Mouse (Mus musculus): ENCODE data around the gene Usp19. TPM values are rescaled to one million over a fixed set of nuclear protein-coding genes. Genes with fewer than 3 reads are reported as not detected.

Gene Usp19
- polyA plus RNA-seq, 1 experiment from 2014 or later, result 116 TPM

DNA sequence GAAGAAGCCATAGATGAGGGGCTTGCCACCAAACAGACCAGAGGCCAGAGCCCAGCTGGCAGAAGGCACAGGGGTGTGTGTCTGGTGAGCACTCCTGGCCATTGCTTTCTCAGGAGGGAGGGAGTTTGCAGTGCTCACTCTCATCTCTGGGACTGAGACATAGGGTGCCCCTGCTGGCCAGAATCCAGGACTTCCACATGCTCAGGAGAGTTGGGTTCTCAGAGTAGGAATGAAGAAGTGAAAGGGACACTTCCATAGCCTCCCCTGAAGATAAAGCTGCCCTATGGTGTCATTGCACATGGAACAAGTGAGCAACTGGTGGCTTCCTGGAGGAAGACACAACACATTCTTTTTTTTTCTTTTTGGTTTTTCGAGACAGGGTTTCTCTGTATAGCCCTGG, 15.9 kb upstream of the Usp19 start:
- H3K9ac ChIP-seq (replicated peaks), result no peak overlapping the region
- no peak for ATAC-seq (ENCODE audit: low FRiP score, low read depth)
- no peaks in the 10 kb centered on the region for H3K9me3 ChIP-seq
- no peak overlapping the region for H3K4me2 ChIP-seq (replicated peaks)
- no peak overlapping the region for H3K27ac ChIP-seq (replicated peaks)
- H3K27me3 ChIP-seq, result no peaks in the 10 kb centered on the region
- 69% methylated on average over 1 of the region's 1 CpGs for WGBS
- peaks cover 11% of the 10 kb centered on the region for H3K4me1 ChIP-seq
- H3K36me3 ChIP-seq, result no peaks in the 10 kb centered on the region
- no peak overlapping the region for H3K4me3 ChIP-seq

DNA sequence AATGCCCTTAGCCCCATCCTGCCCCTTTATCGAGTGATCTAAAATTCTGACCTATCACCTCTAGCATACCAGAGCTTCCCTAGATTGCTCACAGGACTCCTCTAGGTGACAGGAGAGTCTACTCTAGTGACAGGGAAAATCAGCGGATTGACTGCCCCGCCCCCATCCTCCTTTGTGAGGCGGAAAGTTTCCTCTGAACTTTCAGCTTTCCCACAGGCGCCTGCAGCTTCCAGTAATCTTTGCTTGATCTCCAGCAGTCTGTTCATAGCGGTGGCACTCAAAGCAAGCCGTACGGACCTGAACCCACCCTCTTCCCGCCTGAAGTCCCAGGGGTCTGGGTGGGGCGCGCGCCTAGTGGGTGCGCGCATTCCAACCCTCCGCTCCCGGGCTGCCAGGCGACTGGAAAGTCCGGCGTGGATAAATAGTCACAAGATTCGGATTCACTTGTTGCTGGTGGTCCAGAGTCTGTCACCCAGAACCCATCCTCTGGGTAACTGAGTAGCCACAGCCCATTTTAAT, 11.7 kb upstream of the Usp19 start:
- Histone ChIP-seq H3K27me3 (no peaks in the 10 kb centered on the region), H3K4me3 (peak overlapping the region; percentile 48), H3K4me2 (replicated peaks) (peak overlapping the region; percentile 68), H3K27ac (replicated peaks) (peak overlapping the region; percentile 75), H3K9me3 (no peaks in the 10 kb centered on the region), H3K4me1 (peaks cover 24% of the 10 kb centered on the region), H3K36me3 (peaks cover 11% of the 10 kb centered on the region), H3K9ac (replicated peaks) (0 out of 2 replicates have a peak overlapping the region, but pooled peaks have one; percentile 44)
- WGBS, result under 1% methylated on average over 20 of the region's 20 CpGs
- ATAC-seq (ENCODE audit: low FRiP score, low read depth), result peak; percentile 64

DNA sequence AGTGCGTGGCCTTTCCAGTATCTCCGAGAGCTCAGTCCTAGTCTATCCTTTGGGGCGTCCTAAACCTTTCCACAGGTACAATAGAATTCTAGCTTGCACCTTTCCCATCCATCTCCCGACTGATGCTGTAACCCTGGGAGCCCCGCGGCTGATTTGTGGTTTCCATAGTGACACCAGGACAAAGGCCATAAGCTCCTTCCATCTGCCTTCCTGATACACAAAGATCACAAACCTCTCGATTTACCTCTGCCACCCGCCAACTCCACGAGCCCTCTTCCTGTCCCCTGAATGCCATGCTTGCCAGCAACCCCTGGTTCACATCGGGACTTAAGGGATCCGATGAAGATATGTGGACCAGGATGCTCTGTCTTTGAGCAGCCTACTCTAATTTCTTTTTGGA, 11.2 kb upstream of the Usp19 start:
- H3K4me1 ChIP-seq, result peaks cover 24% of the 10 kb centered on the region
- ATAC-seq (ENCODE audit: low FRiP score, low read depth), result peak; percentile 5; the same call in 1 of the 2 replicates
- no peak overlapping the region; the same call in 1 of the 2 replicates for H3K9ac ChIP-seq (replicated peaks)
- peak overlapping the region; percentile 75 for H3K27ac ChIP-seq (replicated peaks)
- no peaks in the 10 kb centered on the region for H3K27me3 ChIP-seq
- WGBS, result 24% methylated on average over 11 of the region's 11 CpGs
- H3K4me3 ChIP-seq, result peak overlapping the region; percentile 48
- peaks cover 16% of the 10 kb centered on the region for H3K36me3 ChIP-seq
- peak overlapping the region; percentile 68 for H3K4me2 ChIP-seq (replicated peaks)
- H3K9me3 ChIP-seq, result no peaks in the 10 kb centered on the region

DNA sequence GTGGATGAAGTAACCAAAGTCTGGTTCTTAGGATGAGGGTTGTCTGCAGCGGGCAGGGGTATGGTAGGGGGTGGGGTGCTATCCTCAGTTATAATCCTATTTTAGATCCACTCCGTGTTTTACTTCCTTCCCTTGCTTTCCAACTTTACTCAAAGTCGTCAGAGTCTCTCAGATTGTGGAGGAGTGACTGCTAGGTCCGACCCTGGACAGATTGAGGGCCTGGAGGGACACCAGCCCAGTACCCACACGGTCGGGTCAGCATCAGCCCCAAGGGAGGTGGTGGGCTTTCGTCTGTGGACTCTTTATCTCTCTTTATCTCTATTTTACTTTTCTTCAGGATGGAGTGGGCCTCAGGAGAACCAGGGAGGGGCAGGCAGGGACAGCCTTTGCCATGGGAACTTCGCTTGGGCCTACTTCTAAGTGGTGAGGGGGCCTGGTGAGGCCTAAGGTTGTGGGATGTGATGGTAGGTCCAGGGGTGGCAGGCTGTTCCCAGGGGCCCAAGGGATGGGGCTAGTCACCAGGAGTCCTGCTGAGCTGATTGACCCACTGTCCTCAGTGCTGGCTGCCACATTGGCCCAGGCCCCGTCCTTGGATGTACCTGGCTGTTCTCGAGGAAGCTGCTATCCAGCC, 10.6 kb upstream of the Usp19 start, which contains the start of gene Lamb2:
TSS of gene Lamb2 (plus strand) at position 16 of the 631 bp plus-strand sequence.
- peak within 1 kb of the TSS; percentile 68 for H3K4me2 ChIP-seq (replicated peaks)
- peak; percentile 73 for ATAC-seq (ENCODE audit: low FRiP score, low read depth)
- peak within 1 kb of the TSS; percentile 48 for H3K4me3 ChIP-seq
- H3K4me1 ChIP-seq, result peaks cover 24% of the 10 kb centered on the region
- H3K27ac ChIP-seq (replicated peaks), result peak within 1 kb of the TSS; percentile 75
- 7% methylated on average over 10 of the region's 10 CpGs for WGBS
- no peaks in the 10 kb centered on the region for H3K27me3 ChIP-seq
- H3K9me3 ChIP-seq, result no peaks in the 10 kb centered on the region
- peaks cover 18% of the 10 kb centered on the region for H3K36me3 ChIP-seq
- peak within 1 kb of the TSS; percentile 62 for H3K9ac ChIP-seq (replicated peaks)

DNA sequence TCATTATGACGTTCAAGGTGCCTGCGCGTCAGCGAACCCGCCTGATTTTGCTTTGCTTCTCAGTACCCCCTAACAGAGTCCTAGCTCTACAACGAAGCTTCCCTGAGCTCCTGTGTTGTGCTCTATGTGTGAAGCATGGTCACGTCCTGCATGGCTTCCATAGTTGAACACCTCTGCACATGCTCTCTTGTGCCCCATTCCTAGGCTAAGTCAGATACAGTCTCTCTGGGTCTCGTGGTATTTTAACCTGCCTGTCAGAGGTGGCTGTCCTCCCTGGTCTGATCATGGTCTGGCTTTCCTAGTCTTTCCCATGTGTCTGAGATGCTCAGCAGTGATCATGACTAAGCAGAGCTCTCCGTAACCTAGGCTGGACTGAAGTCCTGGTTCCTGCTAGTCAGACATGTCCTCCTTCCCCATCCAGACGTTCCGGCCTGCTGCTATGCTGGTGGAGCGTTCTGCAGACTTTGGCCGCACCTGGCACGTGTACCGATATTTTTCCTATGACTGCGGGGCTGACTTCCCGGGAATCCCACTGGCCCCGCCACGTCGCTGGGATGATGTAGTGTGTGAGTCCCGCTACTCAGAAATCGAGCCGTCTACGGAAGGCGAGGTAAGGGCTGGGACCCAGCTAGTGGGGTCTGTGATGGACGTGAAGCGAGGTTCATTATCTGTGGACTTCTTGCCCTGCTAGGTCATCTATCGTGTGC, 9.4 kb upstream of the Usp19 start:
- H3K9me3 ChIP-seq, result no peaks in the 10 kb centered on the region
- WGBS, result 92% methylated on average over 28 of the region's 28 CpGs
- H3K4me2 ChIP-seq (replicated peaks), result peak overlapping the region; percentile 68; the same call in 1 of the 2 replicates

DNA sequence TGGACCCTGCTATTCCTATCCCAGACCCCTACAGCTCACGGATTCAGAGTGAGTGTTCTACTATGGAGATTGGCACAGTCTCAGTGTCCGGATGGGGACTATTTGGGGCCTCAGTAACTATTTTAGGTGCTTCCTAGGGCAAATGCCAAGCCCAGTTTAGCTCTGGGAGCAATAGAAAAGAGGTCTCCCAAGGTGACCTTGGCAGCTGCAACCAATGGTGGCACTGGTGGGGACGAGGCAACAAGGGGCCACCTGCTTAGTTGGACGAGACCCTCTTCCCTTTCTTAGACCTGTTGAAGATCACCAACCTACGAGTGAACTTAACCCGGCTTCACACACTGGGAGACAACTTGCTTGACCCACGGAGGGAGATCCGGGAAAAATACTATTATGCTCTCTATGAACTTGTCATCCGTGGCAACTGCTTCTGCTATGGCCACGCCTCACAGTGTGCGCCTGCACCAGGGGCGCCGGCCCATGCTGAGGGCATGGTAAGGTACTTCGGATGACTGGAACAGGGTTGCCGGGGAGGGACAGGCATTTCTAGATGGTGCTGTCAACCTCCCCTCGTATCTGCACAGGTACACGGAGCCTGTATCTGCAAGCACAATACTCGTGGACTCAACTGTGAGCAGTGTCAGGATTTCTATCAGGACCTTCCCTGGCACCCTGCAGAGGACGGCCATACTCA, 8.7 kb upstream of the Usp19 start:
- no peak for ATAC-seq (ENCODE audit: low FRiP score, low read depth)
- H3K9ac ChIP-seq (replicated peaks), result no peak overlapping the region
- no peak overlapping the region for H3K27ac ChIP-seq (replicated peaks)
- 94% methylated on average over 19 of the region's 19 CpGs for WGBS
- H3K9me3 ChIP-seq, result no peaks in the 10 kb centered on the region
- peaks cover 34% of the 10 kb centered on the region for H3K36me3 ChIP-seq
- peaks cover 24% of the 10 kb centered on the region for H3K4me1 ChIP-seq
- no peaks in the 10 kb centered on the region for H3K27me3 ChIP-seq
- H3K4me2 ChIP-seq (replicated peaks), result no peak overlapping the region
- no peak overlapping the region for H3K4me3 ChIP-seq

More for the DNA sequence above, 9.4 kb upstream of the Usp19 start:
- Histone ChIP-seq H3K9ac (replicated peaks) (no peak overlapping the region), H3K4me1 (peaks cover 24% of the 10 kb centered on the region), H3K27me3 (no peaks in the 10 kb centered on the region), H3K4me3 (no peak overlapping the region), H3K27ac (replicated peaks) (no peak overlapping the region), H3K36me3 (peaks cover 27% of the 10 kb centered on the region)
- no peak for ATAC-seq (ENCODE audit: low FRiP score, low read depth)

DNA sequence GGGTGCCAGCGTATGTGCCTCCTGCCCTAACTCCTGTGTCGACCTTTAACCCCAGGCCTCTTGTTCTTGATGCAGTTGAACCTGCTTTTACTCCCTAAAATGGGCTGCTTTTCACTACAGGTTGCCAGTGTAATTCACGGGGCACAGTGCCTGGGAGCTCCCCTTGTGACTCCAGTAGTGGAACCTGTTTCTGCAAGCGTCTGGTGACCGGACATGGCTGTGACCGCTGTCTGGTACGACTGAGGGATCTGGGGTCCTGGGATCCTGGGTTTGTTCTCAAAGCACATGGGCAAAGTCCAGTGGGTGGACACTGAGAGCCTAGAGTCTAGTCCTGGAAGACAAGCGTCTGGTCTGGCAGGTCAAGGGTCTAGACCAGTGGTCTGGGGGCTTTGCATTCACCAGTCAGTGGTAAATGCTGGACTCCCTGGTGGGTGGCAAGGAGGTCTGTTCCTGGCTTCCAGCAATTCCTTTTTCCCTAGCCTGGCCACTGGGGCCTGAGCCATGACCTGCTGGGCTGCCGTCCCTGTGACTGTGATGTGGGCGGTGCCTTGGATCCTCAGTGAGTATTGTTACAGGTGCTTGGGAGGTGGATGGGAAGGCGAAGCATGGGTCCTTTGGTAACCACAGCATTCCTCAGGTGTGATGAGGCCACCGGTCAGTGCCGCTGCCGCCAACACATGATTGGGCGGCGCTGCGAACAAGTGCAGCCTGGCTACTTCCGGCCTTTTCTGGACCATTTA, 7.2 kb upstream of the Usp19 start:
- Histone ChIP-seq H3K9ac (replicated peaks) (no peak overlapping the region), H3K4me3 (no peak overlapping the region), H3K9me3 (no peaks in the 10 kb centered on the region), H3K4me1 (peaks cover 24% of the 10 kb centered on the region), H3K4me2 (replicated peaks) (no peak overlapping the region), H3K36me3 (peaks cover 40% of the 10 kb centered on the region), H3K27me3 (no peaks in the 10 kb centered on the region), H3K27ac (replicated peaks) (no peak overlapping the region)
- ATAC-seq (ENCODE audit: low FRiP score, low read depth), result no peak
- 94% methylated on average over 18 of the region's 18 CpGs for WGBS

DNA sequence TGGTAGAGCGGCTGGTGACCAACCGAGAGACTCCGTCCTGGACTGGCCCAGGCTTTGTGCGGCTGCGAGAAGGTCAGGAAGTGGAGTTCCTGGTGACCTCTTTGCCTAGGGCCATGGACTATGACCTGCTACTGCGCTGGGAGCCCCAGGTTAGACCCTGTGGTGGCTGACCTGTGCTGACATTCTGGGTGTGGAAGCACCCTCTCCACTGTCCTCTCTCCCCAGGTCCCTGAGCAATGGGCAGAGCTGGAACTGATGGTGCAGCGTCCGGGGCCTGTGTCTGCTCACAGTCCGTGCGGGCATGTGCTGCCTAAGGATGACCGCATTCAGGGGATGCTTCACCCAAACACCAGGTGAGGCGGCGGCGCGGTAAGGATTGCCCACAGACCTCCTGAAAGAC, 6.4 kb upstream of the Usp19 start:
- Histone ChIP-seq H3K4me3 (no peak overlapping the region), H3K4me2 (replicated peaks) (no peak overlapping the region), H3K27me3 (no peaks in the 10 kb centered on the region), H3K4me1 (peaks cover 18% of the 10 kb centered on the region), H3K9ac (replicated peaks) (no peak overlapping the region), H3K36me3 (peaks cover 48% of the 10 kb centered on the region), H3K27ac (replicated peaks) (no peak overlapping the region), H3K9me3 (no peaks in the 10 kb centered on the region)
- no peak for ATAC-seq (ENCODE audit: low FRiP score, low read depth)
- 94% methylated on average over 15 of the region's 15 CpGs for WGBS

DNA sequence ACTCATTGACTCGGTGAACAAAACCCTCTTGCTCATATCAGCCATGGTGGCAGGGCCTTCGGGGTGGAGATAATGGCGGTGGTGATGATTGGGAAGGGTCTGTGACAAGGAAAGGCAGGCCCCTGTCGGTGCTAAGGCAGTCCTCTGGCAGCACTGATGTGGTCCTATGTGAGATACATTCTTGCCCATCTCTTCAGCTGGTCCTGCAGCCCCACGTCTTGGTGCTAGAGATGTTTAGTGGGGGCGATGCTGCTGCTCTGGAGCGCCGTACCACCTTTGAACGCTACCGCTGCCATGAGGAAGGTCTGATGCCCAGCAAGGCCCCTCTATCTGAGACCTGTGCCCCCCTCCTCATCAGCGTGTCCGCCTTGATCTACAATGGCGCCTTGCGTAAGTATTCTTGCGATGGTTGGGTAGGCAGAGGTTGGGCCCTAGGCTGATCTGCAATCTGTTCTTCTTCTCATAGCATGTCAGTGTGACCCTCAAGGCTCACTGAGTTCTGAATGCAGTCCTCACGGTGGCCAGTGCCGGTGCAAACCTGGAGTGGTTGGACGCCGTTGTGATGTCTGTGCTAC, 5.0 kb upstream of the Usp19 start:
- H3K4me1 ChIP-seq, result peaks cover 11% of the 10 kb centered on the region
- no peak overlapping the region for H3K4me3 ChIP-seq
- no peak overlapping the region for H3K27ac ChIP-seq (replicated peaks)
- no peaks in the 10 kb centered on the region for H3K27me3 ChIP-seq
- no peak overlapping the region for H3K4me2 ChIP-seq (replicated peaks)
- no peaks in the 10 kb centered on the region for H3K9me3 ChIP-seq
- H3K9ac ChIP-seq (replicated peaks), result no peak overlapping the region
- ATAC-seq (ENCODE audit: low FRiP score, low read depth), result no peak
- 94% methylated on average over 19 of the region's 19 CpGs for WGBS
- H3K36me3 ChIP-seq, result peaks cover 52% of the 10 kb centered on the region

DNA sequence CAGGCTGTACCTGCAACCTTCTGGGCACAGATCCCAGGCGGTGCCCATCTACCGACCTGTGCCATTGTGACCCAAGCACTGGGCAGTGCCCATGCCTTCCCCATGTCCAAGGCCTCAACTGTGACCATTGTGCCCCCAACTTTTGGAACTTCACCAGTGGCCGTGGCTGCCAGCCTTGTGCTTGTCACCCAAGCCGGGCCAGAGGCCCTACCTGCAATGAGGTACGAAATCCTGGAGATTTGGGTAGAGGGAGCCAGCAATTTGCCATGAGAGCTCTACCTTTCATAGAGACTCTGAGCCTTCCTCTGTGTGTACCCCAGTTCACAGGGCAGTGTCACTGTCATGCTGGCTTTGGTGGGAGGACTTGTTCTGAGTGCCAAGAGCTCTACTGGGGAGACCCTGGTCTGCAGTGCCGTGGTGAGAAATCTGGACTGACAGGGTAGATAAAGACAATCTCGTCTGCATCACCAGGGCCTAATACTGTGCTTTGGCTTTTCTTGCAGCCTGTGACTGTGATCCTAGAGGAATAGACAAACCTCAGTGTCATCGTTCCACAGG, 3.4 kb upstream of the Usp19 start:
- Histone ChIP-seq H3K9ac (replicated peaks) (no peak overlapping the region), H3K27ac (replicated peaks) (no peak overlapping the region), H3K4me2 (replicated peaks) (no peak overlapping the region), H3K36me3 (peaks cover 50% of the 10 kb centered on the region), H3K27me3 (no peaks in the 10 kb centered on the region), H3K4me1 (peaks cover 15% of the 10 kb centered on the region), H3K4me3 (no peak overlapping the region), H3K9me3 (no peaks in the 10 kb centered on the region)
- 92% methylated on average over 8 of the region's 8 CpGs for WGBS
- no peak for ATAC-seq (ENCODE audit: low FRiP score, low read depth)

DNA sequence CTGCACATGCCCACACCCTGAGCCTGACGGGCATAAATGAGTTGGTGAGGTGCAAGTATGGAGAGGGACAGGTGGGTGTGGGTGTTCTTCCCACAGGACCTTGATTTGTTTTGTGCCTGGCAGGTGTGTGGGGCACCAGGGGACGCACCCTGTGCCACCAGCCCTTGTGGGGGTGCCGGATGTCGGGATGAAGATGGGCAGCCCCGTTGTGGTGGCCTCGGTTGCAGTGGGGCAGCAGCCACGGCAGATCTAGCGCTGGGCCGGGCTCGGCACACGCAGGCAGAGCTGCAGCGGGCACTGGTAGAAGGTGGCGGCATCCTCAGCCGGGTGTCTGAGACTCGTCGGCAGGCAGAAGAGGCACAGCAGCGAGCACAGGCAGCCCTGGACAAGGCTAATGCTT, 2.0 kb upstream of the Usp19 start:
- no peaks in the 10 kb centered on the region for H3K27me3 ChIP-seq
- ATAC-seq (ENCODE audit: low FRiP score, low read depth), result no peak
- no peaks in the 10 kb centered on the region for H3K9me3 ChIP-seq
- H3K4me3 ChIP-seq, result no peak overlapping the region
- no peak overlapping the region for H3K9ac ChIP-seq (replicated peaks)
- peaks cover 19% of the 10 kb centered on the region for H3K4me1 ChIP-seq
- 93% methylated on average over 17 of the region's 17 CpGs for WGBS
- peaks cover 59% of the 10 kb centered on the region for H3K36me3 ChIP-seq
- H3K4me2 ChIP-seq (replicated peaks), result no peak overlapping the region
- no peak overlapping the region for H3K27ac ChIP-seq (replicated peaks)

Data from midbrain, embryonic 12.5 days (tissue).